Mouse (Mus musculus): ENCODE data around the gene Cdc27. TPM values are rescaled to one million over a fixed set of nuclear protein-coding genes. Genes with fewer than 3 reads are reported as not detected.

The Cdc27 gene
- polyA plus RNA-seq, 1 experiment from 2014 or later: 38.2 TPM

DNA sequence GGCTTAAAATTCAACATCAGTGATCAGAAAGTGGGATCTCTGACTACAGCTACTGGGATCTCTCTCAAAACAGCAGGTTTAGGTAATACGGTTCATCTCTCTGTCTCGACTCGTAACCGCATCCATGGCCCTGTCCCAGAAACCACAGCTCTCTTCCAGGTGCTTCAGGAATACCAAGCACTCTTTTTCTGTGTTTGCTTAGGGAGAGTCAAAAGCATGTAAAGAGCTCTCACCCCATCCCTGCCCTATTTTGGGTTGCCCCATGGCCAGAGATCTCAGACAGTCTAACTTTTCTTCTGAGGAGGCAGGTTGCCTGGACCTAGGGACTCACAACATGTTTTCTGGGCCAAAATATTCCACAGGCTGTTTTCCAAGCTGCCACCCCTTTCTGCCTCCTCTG is 17.9 kb upstream of the Cdc27 start:
- Histone ChIP-seq H3K27me3 (no peaks in the 10 kb centered on the region), H3K27ac (no peak overlapping the region), H3K9ac (no peak overlapping the region), H3K36me3 (no peaks in the 10 kb centered on the region), H3K4me2 (no peak overlapping the region), H3K9me3 (replicated peaks) (no peaks in the 10 kb centered on the region; the same call in 1 of the 2 replicates), H3K4me3 (replicated peaks) (no peak overlapping the region), H3K4me1 (0 out of 2 replicates have a peak, but pooled peaks cover 14% of the 10 kb centered on the region)
- ATAC-seq (replicated peaks; ENCODE audit: low FRiP score): no peak
- 97% methylated on average over 4 of the region's 4 CpGs for WGBS

- no peak overlapping the region for H3K27ac ChIP-seq
- 0 out of 2 replicates have a peak, but pooled peaks cover 14% of the 10 kb centered on the region for H3K4me1 ChIP-seq
- H3K4me2 ChIP-seq: no peak overlapping the region
- 75% methylated on average over 9 of the region's 9 CpGs for WGBS
- no peak overlapping the region for H3K4me3 ChIP-seq (replicated peaks)
- no peaks in the 10 kb centered on the region for H3K27me3 ChIP-seq
- no peak overlapping the region for H3K9ac ChIP-seq
- H3K9me3 ChIP-seq (replicated peaks): no peaks in the 10 kb centered on the region; the same call in 1 of the 2 replicates
- no peaks in the 10 kb centered on the region for H3K36me3 ChIP-seq
- no peak for ATAC-seq (replicated peaks; ENCODE audit: low FRiP score)
Observed at GRCm38 (mm10) chr11:104567736-104568135, 17.3 kb upstream of the Cdc27 start.

DNA sequence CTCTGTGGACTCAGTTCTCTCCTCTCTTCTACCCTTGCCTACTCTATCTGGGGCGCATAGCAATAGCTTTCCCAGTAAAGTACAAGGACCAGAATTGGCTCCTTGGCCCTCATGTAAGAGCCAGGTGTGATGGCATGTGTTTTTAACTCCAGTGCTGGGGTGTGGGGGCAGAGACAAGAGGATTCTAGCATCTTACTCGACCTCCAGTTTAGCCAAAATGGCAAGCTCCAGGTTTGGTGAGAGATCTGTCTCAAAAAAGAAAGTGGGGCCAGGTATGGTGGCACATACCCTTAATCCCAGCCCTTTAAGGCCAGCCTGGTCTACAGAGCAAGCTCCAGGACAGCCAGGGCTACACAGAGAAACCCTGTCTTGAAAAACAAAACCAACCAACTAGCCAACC is 16.4 kb upstream of the Cdc27 start:
- ATAC-seq (replicated peaks; ENCODE audit: low FRiP score): no peak
- no peak overlapping the region for H3K9ac ChIP-seq

GRCm38 (mm10) chr11:104566097-104566496 is 15.7 kb upstream of the Cdc27 start:
- WGBS: 86% methylated on average over 6 of the region's 6 CpGs
- no peak overlapping the region for H3K4me2 ChIP-seq

More for the DNA sequence above, 16.4 kb upstream of the Cdc27 start:
- no peak overlapping the region for H3K4me2 ChIP-seq
- 0 out of 2 replicates have a peak, but pooled peaks cover 5% of the 10 kb centered on the region for H3K4me1 ChIP-seq
- no peak overlapping the region for H3K27ac ChIP-seq
- H3K9me3 ChIP-seq (replicated peaks): no peaks in the 10 kb centered on the region; the same call in 1 of the 2 replicates
- 78% methylated on average over 2 of the region's 2 CpGs for WGBS
- no peak overlapping the region for H3K4me3 ChIP-seq (replicated peaks)
- no peaks in the 10 kb centered on the region for H3K36me3 ChIP-seq
- H3K27me3 ChIP-seq: no peaks in the 10 kb centered on the region

DNA sequence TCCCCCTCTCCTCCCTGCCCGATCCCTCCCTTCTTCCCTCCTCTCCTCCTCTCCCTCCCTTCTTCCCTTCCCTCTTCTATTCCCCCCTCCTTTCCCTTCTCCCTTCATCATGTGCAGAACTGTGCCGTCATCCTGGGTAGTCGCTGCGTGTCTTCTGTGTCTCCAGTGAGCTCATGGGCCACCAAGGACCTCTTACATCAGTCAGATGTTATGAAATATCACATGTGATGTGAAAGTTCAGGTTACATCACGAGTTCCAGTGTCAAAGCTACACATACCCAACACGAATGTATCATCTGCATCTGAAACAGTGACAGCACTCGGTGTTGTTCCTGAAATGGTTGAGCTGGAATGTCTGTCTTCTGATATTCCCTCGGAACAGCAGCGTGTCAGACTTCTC is 14.8 kb upstream of the Cdc27 start:
- no peak for ATAC-seq (replicated peaks; ENCODE audit: low FRiP score)
- no peak overlapping the region for H3K9ac ChIP-seq
- no peaks in the 10 kb centered on the region for H3K27me3 ChIP-seq
- no peaks in the 10 kb centered on the region; the same call in 1 of the 2 replicates for H3K9me3 ChIP-seq (replicated peaks)
- no peaks in the 10 kb centered on the region for H3K4me1 ChIP-seq
- H3K4me2 ChIP-seq: no peak overlapping the region
- no peaks in the 10 kb centered on the region for H3K36me3 ChIP-seq
- H3K4me3 ChIP-seq (replicated peaks): no peak overlapping the region
- H3K27ac ChIP-seq: no peak overlapping the region
- WGBS: 71% methylated on average over 9 of the region's 9 CpGs

More at GRCm38 (mm10) chr11:104566097-104566496, 15.7 kb upstream of the Cdc27 start:
- Histone ChIP-seq H3K27me3 (no peaks in the 10 kb centered on the region), H3K4me1 (0 out of 2 replicates have a peak, but pooled peaks cover under 1% of the 10 kb centered on the region), H3K9me3 (replicated peaks) (no peaks in the 10 kb centered on the region; the same call in 1 of the 2 replicates), H3K27ac (no peak overlapping the region), H3K4me3 (replicated peaks) (no peak overlapping the region), H3K36me3 (no peaks in the 10 kb centered on the region), H3K9ac (no peak overlapping the region)
- no peak for ATAC-seq (replicated peaks; ENCODE audit: low FRiP score)

- no peak overlapping the region for H3K4me3 ChIP-seq (replicated peaks)
- H3K9ac ChIP-seq: no peak overlapping the region
- 71% methylated on average over 1 of the region's 1 CpGs for WGBS
- ATAC-seq (replicated peaks; ENCODE audit: low FRiP score): no peak
- no peaks in the 10 kb centered on the region for H3K4me1 ChIP-seq
- no peaks in the 10 kb centered on the region for H3K9me3 ChIP-seq (replicated peaks)
- H3K27ac ChIP-seq: no peak overlapping the region
- H3K27me3 ChIP-seq: no peaks in the 10 kb centered on the region
- no peaks in the 10 kb centered on the region for H3K36me3 ChIP-seq
- H3K4me2 ChIP-seq: no peak overlapping the region
Observed at GRCm38 (mm10) chr11:104563496-104563895, 13.1 kb upstream of the Cdc27 start.

GRCm38 (mm10) chr11:104560971-104561370 is 10.6 kb upstream of the Cdc27 start:
- Histone ChIP-seq H3K9me3 (replicated peaks) (no peaks in the 10 kb centered on the region), H3K27ac (no peak overlapping the region), H3K36me3 (no peaks in the 10 kb centered on the region), H3K9ac (no peak overlapping the region), H3K4me1 (no peaks in the 10 kb centered on the region), H3K4me2 (no peak overlapping the region), H3K4me3 (replicated peaks) (no peak overlapping the region), H3K27me3 (no peaks in the 10 kb centered on the region)
- ATAC-seq (replicated peaks; ENCODE audit: low FRiP score): no peak
- WGBS: 61% methylated on average over 2 of the region's 2 CpGs

DNA sequence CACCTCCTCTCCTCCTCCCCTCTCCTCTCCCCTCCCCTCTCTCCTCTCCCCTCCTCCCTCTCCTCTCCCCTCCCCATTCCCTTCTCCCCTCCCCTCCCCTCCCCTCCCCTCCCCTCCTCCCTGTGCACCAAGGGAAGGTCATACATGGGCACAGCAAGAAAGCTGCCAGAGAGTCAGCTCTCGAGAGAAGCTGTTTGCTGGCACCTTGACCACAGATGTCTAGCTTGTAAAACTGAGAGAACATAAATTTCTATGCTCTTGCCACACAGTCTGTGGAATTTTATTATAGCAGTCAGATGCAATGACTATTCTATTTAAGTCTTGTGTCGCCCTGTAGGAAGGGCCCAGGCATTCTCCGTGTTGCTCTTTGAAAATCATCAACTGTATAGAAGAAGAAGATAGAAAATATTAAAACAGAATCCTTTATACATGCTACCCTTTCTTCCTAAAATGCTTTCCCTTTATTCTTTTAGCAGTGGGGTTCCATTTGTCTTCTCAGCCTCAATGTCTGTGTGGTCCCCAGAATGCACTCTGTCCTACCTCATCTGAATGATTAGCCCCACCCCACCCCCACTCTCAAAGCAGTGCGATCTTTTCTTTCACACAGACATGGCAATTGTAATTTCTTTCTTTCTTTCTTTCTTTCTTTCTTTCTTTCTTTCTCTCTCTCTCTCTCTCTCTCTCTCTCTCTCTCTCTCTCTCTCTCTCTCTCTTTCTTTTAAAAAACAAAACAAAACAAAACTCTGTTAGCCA is 8.4 kb upstream of the Cdc27 start:
- no peak overlapping the region for H3K4me2 ChIP-seq
- WGBS: 66% methylated on average over 4 of the region's 4 CpGs
- H3K4me1 ChIP-seq: no peaks in the 10 kb centered on the region
- H3K36me3 ChIP-seq: no peaks in the 10 kb centered on the region
- H3K4me3 ChIP-seq (replicated peaks): no peak overlapping the region
- H3K9me3 ChIP-seq (replicated peaks): no peaks in the 10 kb centered on the region
- H3K27ac ChIP-seq: no peak overlapping the region
- ATAC-seq (replicated peaks; ENCODE audit: low FRiP score): no peak
- H3K9ac ChIP-seq: no peak overlapping the region
- no peaks in the 10 kb centered on the region for H3K27me3 ChIP-seq

DNA sequence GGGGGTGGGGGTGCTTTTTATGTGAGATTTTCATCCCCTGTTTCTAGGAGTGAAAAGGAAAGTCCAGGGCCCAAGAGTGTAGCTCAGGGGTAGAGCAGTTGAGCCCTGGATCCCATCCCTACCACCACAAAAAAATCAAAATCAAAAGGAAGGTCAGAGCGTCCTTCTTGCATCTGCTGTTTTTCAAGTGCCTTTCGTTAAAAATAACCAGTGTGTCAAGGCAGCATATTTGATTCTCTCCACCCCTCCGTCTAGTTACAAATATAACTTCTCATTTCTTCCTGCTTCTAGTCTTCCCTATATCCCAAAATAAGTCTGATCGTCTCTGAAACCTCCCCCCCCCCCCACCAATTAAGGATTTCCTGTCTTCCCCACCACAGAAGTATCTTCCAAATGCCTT is 7.6 kb upstream of the Cdc27 start:
- no peak overlapping the region for H3K9ac ChIP-seq
- 71% methylated on average over 4 of the region's 4 CpGs for WGBS
- no peaks in the 10 kb centered on the region for H3K36me3 ChIP-seq
- no peaks in the 10 kb centered on the region for H3K9me3 ChIP-seq (replicated peaks)
- H3K4me2 ChIP-seq: no peak overlapping the region
- no peak overlapping the region for H3K27ac ChIP-seq
- H3K27me3 ChIP-seq: no peaks in the 10 kb centered on the region
- H3K4me3 ChIP-seq (replicated peaks): no peak overlapping the region
- H3K4me1 ChIP-seq: no peaks in the 10 kb centered on the region
- no peak for ATAC-seq (replicated peaks; ENCODE audit: low FRiP score)

DNA sequence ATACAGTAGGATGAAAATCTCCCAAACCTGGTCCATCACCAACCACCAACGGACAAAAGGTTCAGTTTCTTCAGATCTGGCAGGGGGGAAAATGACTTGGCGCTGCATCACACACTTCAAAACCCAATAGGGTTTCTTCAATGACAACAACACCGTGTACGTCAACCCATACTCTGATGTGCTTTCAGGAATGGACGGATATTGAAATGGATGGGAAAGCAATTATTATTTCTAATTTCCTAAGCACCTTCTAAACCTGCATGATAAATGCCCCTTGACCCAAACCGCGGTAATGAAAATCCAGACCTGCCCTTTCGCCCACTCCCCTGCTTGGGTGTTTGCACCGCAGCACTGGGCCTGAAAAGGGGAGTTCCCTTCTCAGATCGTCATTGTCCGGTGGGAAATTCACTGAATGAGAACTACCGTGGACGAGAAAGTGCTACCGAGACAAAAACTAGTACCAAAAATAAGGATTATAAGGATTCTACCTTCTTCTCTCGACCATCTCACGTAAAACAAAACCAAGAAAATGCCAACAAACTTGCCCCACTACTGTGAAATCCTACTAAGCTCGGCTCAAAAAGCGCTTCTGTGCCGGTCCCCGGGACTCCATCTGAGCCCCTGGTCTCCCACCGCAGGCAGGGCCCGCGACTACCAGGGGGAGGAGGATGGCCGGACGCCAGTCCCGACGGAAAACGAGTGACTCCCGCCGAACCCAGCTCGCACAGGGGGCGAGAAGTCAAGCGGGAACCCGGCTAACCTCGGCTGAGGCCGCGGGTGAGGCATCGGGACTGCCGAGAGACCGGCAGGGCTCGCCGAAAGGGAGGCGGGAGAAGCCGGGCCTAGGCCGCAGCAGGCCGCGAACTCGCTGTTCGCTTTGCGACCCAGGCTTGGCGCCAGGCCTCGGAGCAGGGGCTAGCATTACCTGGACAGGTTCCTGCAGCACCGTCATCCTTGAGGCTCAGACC is 698 bp downstream of the Cdc27 start:
- Histone ChIP-seq H3K9me3 (replicated peaks) (no peaks in the 10 kb centered on the region), H3K36me3 (no peaks in the 10 kb centered on the region; the same call in 1 of the 2 replicates), H3K4me1 (peaks cover 10% of the 10 kb centered on the region; the same call in 1 of the 2 replicates), H3K27me3 (no peaks in the 10 kb centered on the region), H3K9ac (peak overlapping the region; percentile 97), H3K4me2 (peak overlapping the region; percentile 61), H3K4me3 (replicated peaks) (peak overlapping the region; percentile 72), H3K27ac (peak overlapping the region; percentile 85)
- ATAC-seq (replicated peaks; ENCODE audit: low FRiP score): peak; percentile 85
- under 1% methylated on average over 53 of the region's 53 CpGs for WGBS

GRCm38 (mm10) chr11:104547502-104547901 is 2.9 kb downstream of the Cdc27 start:
- no peaks in the 10 kb centered on the region for H3K27me3 ChIP-seq
- ATAC-seq (replicated peaks; ENCODE audit: low FRiP score): no peak
- no peaks in the 10 kb centered on the region for H3K9me3 ChIP-seq (replicated peaks)
- H3K36me3 ChIP-seq: no peaks in the 10 kb centered on the region; the same call in 1 of the 2 replicates
- H3K4me2 ChIP-seq: no peak overlapping the region
- no peak overlapping the region for H3K27ac ChIP-seq
- no peak overlapping the region for H3K4me3 ChIP-seq (replicated peaks)
- H3K9ac ChIP-seq: no peak overlapping the region
- 94% methylated on average over 3 of the region's 3 CpGs for WGBS
- H3K4me1 ChIP-seq: peaks cover 10% of the 10 kb centered on the region; the same call in 1 of the 2 replicates

DNA sequence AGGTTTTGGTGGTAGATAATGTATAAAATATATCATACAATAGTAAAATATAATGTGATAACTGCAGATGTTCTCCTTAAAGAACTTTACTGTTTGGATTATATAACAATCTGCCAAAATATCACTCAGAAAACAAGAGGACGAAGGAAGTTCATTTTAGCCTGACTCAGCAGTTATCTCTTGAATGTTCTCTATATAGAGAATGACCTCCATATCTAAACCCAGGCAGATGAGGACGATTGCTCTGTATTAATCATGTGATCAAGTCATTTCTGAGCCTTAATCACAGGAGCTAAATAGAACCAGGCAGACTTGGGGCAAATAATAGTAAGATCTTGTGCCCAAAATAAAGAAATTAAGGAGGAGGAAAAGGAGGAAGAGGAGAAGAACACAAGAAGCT is 5.9 kb downstream of the Cdc27 start:
- Histone ChIP-seq H3K27me3 (no peaks in the 10 kb centered on the region), H3K9ac (no peak overlapping the region), H3K27ac (no peak overlapping the region), H3K4me2 (no peak overlapping the region), H3K4me3 (replicated peaks) (no peak overlapping the region), H3K9me3 (replicated peaks) (no peaks in the 10 kb centered on the region), H3K4me1 (peaks cover 10% of the 10 kb centered on the region; the same call in 1 of the 2 replicates), H3K36me3 (peaks cover 11% of the 10 kb centered on the region)
- ATAC-seq (replicated peaks; ENCODE audit: low FRiP score): no peak
- 82% methylated on average over 2 of the region's 2 CpGs for WGBS
